Mouse (Mus musculus) heart, postnatal 0 days (tissue): Measurements from ENCODE around the gene Mertk.

Experiments used
- CTCF ChIP-seq: IDR thresholded peaks from 2 replicates; pipeline ENCODE4 v1.5.1; 2016; ENCODE audit warnings: antibody characterized with exemption, control low read depth, low read depth
- EP300 ChIP-seq: IDR thresholded peaks from 2 replicates; pipeline ENCODE4 v1.6.1; 2016; ENCODE audit warnings: antibody characterized with exemption, low read depth

- TF ChIP-seq CTCF (no peak), EP300 (no peak)
Measured at GRCm38 (mm10) chr2:128787805-128788204, 89.0 kb downstream of the Mertk start.
